Mouse (Mus musculus) T-helper 2 cell (primary cell): ENCODE data around the gene Zfp553.
"Not testable (repeated sequence)": the region's sequence is repeated elsewhere in the genome, so short reads cannot be mapped to it uniquely, and the experiment has no call there.

Experiments used
- in situ Hi-C: fragments of 300-600 bp; cut with MboI, MseI; formaldehyde crosslinking; loops from one replicate; pipeline ENCODE4 v1.15.1; 2025; ENCODE audit warnings: high pct_unique_total_duplicates

Zfp553 gene

GRCm38 (mm10) chr7:127233368-127233749 lies 498 bp downstream of the Zfp553 start:
- in situ Hi-C loops: no loop called here

GRCm38 (mm10) chr7:127233765-127234164 lies 904 bp downstream of the Zfp553 start:
- in situ Hi-C loops: no loop called here

GRCm38 (mm10) chr7:127234777-127235176 lies 1.9 kb downstream of the Zfp553 start:
- in situ Hi-C loops: no loop called here

GRCm38 (mm10) chr7:127243361-127243867 lies 10.6 kb downstream of the Zfp553 start:
- in situ Hi-C loops: no loop called here

- in situ Hi-C loops: no loop called here
Observed at GRCm38 (mm10) chr7:127243870-127244657, 11.2 kb downstream of the Zfp553 start, which contains the start of gene Zfp771. TSS of gene Zfp771 (plus strand) at chr7:127244274.

DNA sequence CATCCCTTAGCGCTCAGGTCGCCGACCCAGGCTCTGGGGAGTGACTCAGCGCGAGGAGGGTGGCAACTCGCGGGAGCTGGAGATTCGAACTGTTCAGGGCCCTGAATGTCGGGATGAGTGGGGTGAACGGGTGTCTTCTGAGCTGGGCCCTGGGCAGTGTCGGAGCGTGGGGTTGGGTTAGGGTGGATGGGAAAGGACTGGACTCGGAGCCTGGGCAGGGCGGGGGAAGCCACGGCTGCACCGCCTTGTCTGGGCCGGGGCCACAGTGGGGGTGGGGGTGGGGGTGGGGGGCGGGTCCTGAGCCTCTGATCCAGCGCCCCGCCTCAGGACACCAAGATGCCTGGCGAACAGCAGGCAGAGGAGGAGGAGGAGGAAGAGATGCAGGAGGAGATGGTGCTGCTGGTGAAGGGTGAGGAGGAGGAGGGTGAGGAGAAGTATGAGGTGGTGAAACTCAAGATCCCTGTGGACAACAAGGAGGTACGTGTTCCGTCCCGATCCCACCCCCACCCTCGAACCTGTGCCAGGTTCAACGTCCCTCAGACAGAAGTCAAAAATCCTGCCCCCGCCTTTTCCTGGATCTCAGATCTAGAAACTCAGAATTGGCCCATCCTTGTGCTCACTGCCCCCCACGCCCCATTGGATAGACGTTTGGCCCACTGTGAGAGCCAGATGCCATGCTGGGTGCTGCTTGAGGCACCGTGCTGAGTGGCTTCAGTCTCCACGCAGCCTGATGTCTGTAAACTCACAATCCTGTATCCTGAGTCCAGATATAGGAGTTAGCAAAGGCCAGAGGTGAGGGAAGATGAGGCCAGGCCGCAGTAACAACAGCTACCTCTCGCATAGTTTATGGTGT lies 12.0 kb downstream of the Zfp553 start:
- in situ Hi-C loops: no loop called here

DNA sequence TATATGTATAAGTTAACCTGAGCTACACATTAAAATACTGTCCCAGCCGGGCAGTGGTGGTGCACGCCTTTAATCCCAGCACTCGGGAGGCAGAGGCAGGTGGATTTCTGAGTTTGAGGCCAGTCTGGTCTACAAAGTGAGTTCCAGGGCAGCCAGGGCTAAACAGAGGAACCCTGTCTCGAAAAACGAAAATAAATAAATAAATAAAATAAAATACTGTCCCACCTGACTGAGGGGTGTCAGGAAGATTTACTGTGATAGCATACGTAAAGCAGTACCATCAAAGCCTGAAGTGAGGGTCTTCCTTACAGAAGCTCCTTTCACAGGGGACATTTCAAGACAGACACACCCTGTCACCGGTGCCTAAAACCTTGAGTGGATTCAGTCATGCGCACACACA lies 17.6 kb downstream of the Zfp553 start:
- in situ Hi-C loops: not testable (repeated sequence)

GRCm38 (mm10) chr7:127252414-127252813 lies 19.6 kb downstream of the Zfp553 start:
- in situ Hi-C loops: no loop called here

DNA sequence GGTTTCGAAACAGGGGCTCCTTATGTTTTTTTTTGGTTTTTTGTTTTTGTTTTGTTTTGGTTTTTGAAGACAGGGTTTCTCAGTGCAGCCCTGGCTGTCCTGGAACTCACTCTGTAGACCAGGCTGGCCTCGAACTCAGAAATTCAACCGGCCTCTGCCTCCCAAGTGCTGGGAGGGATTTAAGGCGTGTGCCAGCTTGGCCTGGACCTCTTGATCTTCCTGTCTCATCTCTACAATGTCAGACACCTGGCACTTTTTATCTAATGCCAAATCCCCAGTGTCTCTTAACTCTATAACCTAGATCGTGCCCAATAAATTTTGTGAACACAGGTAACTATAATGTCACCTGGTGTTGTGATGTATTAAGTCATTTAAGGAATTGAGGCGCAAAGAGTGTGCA lies 20.5 kb downstream of the Zfp553 start:
- in situ Hi-C loops: no loop called here

DNA sequence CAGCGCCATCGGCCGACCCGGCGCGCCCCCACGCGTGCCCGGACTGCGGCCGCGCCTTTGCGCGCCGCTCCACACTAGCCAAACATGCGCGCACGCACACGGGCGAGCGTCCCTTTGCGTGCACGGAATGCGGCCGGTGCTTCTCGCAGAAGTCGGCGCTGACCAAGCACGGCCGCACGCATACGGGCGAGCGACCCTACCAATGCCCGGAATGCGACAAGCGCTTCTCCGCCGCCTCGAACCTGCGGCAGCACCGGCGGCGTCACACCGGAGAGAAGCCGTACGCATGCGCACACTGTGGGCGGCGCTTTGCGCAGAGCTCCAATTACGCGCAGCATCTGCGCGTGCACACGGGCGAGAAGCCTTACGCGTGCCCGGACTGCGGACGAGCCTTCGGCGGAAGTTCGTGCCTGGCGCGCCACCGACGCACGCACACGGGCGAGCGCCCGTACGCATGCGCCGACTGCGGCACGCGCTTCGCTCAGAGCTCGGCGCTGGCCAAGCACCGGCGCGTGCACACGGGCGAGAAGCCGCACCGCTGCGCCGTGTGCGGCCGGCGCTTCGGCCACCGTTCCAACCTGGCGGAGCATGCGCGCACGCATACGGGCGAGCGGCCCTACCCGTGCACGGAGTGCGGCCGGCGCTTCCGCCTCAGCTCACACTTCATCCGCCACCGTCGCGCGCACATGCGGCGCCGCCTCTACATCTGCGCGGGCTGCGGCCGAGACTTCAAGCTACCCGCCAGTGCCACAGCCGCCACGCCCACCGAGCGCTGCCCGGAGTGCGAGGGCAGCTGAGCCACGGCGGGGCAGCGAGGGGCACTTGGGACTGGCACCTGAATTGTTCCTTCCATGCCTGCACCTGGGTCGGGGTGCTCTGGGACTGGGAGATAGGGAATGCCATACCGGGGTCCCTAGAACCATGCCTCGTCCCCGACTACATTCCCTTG lies 21.2 kb downstream of the Zfp553 start:
- in situ Hi-C loops: no loop called here

DNA sequence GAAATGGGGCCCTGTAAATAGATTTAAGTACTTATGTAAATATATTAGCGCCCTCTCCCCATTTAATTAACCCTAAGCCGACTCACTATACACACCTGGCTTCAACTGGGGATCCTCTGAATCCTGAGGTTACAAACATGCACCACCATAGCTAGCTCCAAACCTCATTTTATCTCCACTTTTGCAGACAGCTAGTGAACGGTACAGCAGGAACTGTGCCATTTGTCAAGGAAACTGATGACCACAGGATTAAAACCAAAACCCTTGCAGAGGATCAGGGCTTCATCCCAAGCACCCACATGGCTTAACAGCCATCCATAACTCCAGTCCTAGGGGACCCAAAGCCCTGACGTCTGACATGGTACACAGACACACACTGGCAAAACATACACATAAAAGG lies 22.1 kb downstream of the Zfp553 start:
- in situ Hi-C loops: no loop called here

- in situ Hi-C loops: no loop called here
Observed at GRCm38 (mm10) chr7:127255965-127256364, 23.1 kb downstream of the Zfp553 start.

DNA sequence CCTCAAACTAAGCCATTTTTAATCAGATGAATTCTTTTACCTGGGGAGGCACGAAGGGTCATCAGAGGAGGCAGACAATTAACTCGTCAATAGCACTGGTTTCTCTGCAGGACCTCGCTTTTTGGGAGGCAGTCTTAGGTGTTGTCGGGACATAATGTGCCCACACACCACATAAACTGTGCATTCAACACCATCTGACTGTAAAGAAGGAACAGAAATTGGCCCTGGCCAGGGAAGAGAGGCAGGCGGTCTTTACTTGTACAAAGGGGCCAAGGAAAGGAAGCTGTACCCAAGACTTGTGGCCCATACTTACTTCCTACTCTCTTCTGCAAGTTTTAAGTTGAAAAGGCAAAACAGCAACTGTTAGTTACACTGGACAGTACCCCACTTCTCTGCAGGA lies 23.7 kb downstream of the Zfp553 start:
- in situ Hi-C loops: no loop called here

GRCm38 (mm10) chr7:127259186-127259905 lies 26.5 kb downstream of the Zfp553 start:
- in situ Hi-C loops: no loop called here

GRCm38 (mm10) chr7:127260309-127261111 lies 27.6 kb downstream of the Zfp553 start, which contains the start of gene Dctpp1:
TSS of gene Dctpp1 (minus strand) at chr7:127260709.
- in situ Hi-C loops: no loop called here

- in situ Hi-C loops: no loop called here
Observed at GRCm38 (mm10) chr7:127262218-127262961, 29.5 kb downstream of the Zfp553 start.

GRCm38 (mm10) chr7:127263526-127263925 lies 30.7 kb downstream of the Zfp553 start:
- in situ Hi-C loops: no loop called here

DNA sequence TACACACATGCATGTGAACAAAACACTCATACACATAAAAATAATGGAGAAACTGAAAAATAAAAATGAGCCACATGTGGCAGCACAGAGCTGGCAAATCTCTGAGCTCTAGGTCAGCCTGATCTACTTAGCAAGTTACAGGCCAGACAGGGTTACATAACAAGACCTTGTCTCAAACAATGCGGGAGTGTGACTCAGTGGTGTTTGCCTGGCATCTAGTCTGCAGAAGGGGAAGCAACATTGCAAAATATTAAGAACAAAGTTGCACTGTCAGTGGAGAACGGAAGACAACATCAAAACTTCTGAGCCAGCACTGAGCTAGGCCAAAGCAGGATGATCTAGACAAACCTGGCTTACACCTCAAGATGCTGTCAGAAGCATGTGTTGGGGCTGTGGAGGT lies 37.4 kb downstream of the Zfp553 start:
- in situ Hi-C loops: no loop called here

- in situ Hi-C loops: no loop called here
Observed at GRCm38 (mm10) chr7:127270666-127271065, 37.8 kb downstream of the Zfp553 start.
